Mouse (Mus musculus) erythroblast, embryonic 14.5 days (primary cell): ENCODE results near the gene Ccnd2. TPM values are rescaled to one million over a fixed set of nuclear protein-coding genes. Genes with fewer than 3 reads are reported as not detected.

Experiments used
- H3K27me3 ChIP-seq: 2 replicates; pipeline ENCODE4 v1.6.1; 2012; ENCODE audit warnings: inconsistent platforms; ENCODE audit not compliant: control insufficient read depth
- H3K36me3 ChIP-seq: 2 replicates; pipeline ENCODE4 v1.6.1; 2012; ENCODE audit warnings: mild to moderate bottlenecking, inconsistent platforms; ENCODE audit not compliant: control insufficient read depth
- H3K4me1 ChIP-seq: 2 replicates; pipeline ENCODE4 v1.6.1; 2012; ENCODE audit warnings: inconsistent platforms; ENCODE audit not compliant: control insufficient read depth
- H3K4me3 ChIP-seq: replicated peaks from 2 replicates; pipeline ENCODE3; 2012; ENCODE audit warnings: moderate library complexity, mild to moderate bottlenecking, inconsistent platforms
- H3K9me3 ChIP-seq: 2 replicates; pipeline ENCODE4 v1.6.1; 2012; ENCODE audit warnings: low read length, inconsistent platforms, mixed read lengths; ENCODE audit not compliant: control insufficient read depth
- GATA1 ChIP-seq: IDR thresholded peaks from 2 replicates; pipeline ENCODE4 v1.6.1; 2012; ENCODE audit warnings: low read length, inconsistent platforms, mixed read lengths
- TAL1 ChIP-seq: IDR thresholded peaks from 3 replicates; pipeline ENCODE4 v1.6.1; 2012; ENCODE audit warnings: low read length, inconsistent platforms, mixed read lengths
- polyA plus RNA-seq: library from polyadenylated mRNA; stranded (reverse); fragments of >175 nt; gene quantifications from 2 replicates; pipeline ENCODE4 v1.2.3, GENCODE M21; 2012

The Ccnd2 gene
- polyA plus RNA-seq, 1 experiment = 0.74 TPM

- H3K4me3 ChIP-seq = no peak overlapping the region
- TF ChIP-seq GATA1 (no peak), TAL1 (no peak)
- no peaks in the 10 kb centered on the region for H3K36me3 ChIP-seq
- H3K4me1 ChIP-seq = no peaks in the 10 kb centered on the region
- H3K9me3 ChIP-seq = no peaks in the 10 kb centered on the region
- H3K27me3 ChIP-seq = no peaks in the 10 kb centered on the region
Measured at GRCm38 (mm10) chr6:127122996-127123395, 29.0 kb downstream of the Ccnd2 start.

- no peaks in the 10 kb centered on the region for H3K27me3 ChIP-seq
- no peak overlapping the region for H3K4me3 ChIP-seq
- no peak for TF ChIP-seq TAL1
- H3K36me3 ChIP-seq = no peaks in the 10 kb centered on the region
- H3K4me1 ChIP-seq = no peaks in the 10 kb centered on the region
- H3K9me3 ChIP-seq = no peaks in the 10 kb centered on the region
Measured at GRCm38 (mm10) chr6:127122221-127122806, 29.7 kb downstream of the Ccnd2 start.

- Histone ChIP-seq H3K27me3 (peaks cover 11% of the 10 kb centered on the region), H3K4me1 (no peaks in the 10 kb centered on the region), H3K36me3 (no peaks in the 10 kb centered on the region), H3K9me3 (no peaks in the 10 kb centered on the region), H3K4me3 (no peak overlapping the region)
- TF ChIP-seq TAL1 = no peak
- no peak for TF ChIP-seq GATA1
Measured at GRCm38 (mm10) chr6:127114753-127115456, 37.1 kb downstream of the Ccnd2 start.

- Histone ChIP-seq H3K36me3 (no peaks in the 10 kb centered on the region), H3K27me3 (peaks cover 20% of the 10 kb centered on the region), H3K4me3 (peak within 1 kb of the TSS; percentile 51), H3K9me3 (no peaks in the 10 kb centered on the region), H3K4me1 (peaks cover 6% of the 10 kb centered on the region)
- TF ChIP-seq TAL1 = no peak
- no peak for TF ChIP-seq GATA1
Measured at GRCm38 (mm10) chr6:127109402-127109930, 42.5 kb downstream of the Ccnd2 start, which contains the start of gene Tigar. Gene Tigar (minus strand): TSS chr6:127109557.

GRCm38 (mm10) chr6:127108368-127109060 lies 43.5 kb downstream of the Ccnd2 start:
- TF ChIP-seq GATA1 (no peak), TAL1 (no peak)
- Histone ChIP-seq H3K9me3 (no peaks in the 10 kb centered on the region), H3K36me3 (no peaks in the 10 kb centered on the region), H3K27me3 (peaks cover 20% of the 10 kb centered on the region), H3K4me1 (peaks cover 6% of the 10 kb centered on the region), H3K4me3 (no peak overlapping the region)

GRCm38 (mm10) chr6:127107413-127107812 lies 44.6 kb downstream of the Ccnd2 start:
- Histone ChIP-seq H3K9me3 (no peaks in the 10 kb centered on the region), H3K36me3 (no peaks in the 10 kb centered on the region), H3K4me1 (peaks cover 6% of the 10 kb centered on the region), H3K4me3 (no peak overlapping the region), H3K27me3 (peaks cover 20% of the 10 kb centered on the region)
- TF ChIP-seq TAL1 (no peak), GATA1 (no peak)

GRCm38 (mm10) chr6:127106726-127107125 lies 45.3 kb downstream of the Ccnd2 start:
- no peak overlapping the region for H3K4me3 ChIP-seq
- H3K4me1 ChIP-seq = peaks cover 6% of the 10 kb centered on the region
- H3K9me3 ChIP-seq = no peaks in the 10 kb centered on the region

GRCm38 (mm10) chr6:127106189-127106588 lies 45.8 kb downstream of the Ccnd2 start:
- H3K4me1 ChIP-seq = peaks cover 6% of the 10 kb centered on the region
- TF ChIP-seq TAL1 (no peak), GATA1 (no peak)
- H3K4me3 ChIP-seq = no peak overlapping the region
- peaks cover 17% of the 10 kb centered on the region for H3K27me3 ChIP-seq
- no peaks in the 10 kb centered on the region for H3K36me3 ChIP-seq
- no peaks in the 10 kb centered on the region for H3K9me3 ChIP-seq

More at GRCm38 (mm10) chr6:127106726-127107125, 45.3 kb downstream of the Ccnd2 start:
- H3K36me3 ChIP-seq = no peaks in the 10 kb centered on the region
- no peak for TF ChIP-seq TAL1
- TF ChIP-seq GATA1 = no peak
- peaks cover 20% of the 10 kb centered on the region for H3K27me3 ChIP-seq

GRCm38 (mm10) chr6:127105107-127105506 lies 46.9 kb downstream of the Ccnd2 start:
- H3K4me3 ChIP-seq = no peak overlapping the region
- peaks cover 6% of the 10 kb centered on the region for H3K4me1 ChIP-seq
- H3K9me3 ChIP-seq = no peaks in the 10 kb centered on the region
- peaks cover 13% of the 10 kb centered on the region for H3K27me3 ChIP-seq
- TF ChIP-seq GATA1 = no peak
- TF ChIP-seq TAL1 = no peak
- H3K36me3 ChIP-seq = no peaks in the 10 kb centered on the region
